Mouse (Mus musculus): ENCODE results near the gene Rerg.

Rerg gene

GRCm38 (mm10) chr6:137170226-137170625 is at the start of gene Rerg:
Gene Rerg, minus strand, starts transcription at chr6:137170497.
- DNase-seq: no peak

GRCm38 (mm10) chr6:137217841-137218463 is 47.7 kb upstream of the Rerg start:
- DNase-seq: no peak

GRCm38 (mm10) chr6:137211441-137211840 is 41.1 kb upstream of the Rerg start:
- DNase-seq: no peak

GRCm38 (mm10) chr6:137210991-137211390 is 40.7 kb upstream of the Rerg start:
- no peak for DNase-seq

- DNase-seq: peak; percentile 62 to 72
Observed at GRCm38 (mm10) chr6:137209992-137210391, 39.7 kb upstream of the Rerg start.

GRCm38 (mm10) chr6:137207126-137207525 is 36.8 kb upstream of the Rerg start:
- no peak for DNase-seq

- no peak for DNase-seq
Observed at GRCm38 (mm10) chr6:137205662-137206400, 35.5 kb upstream of the Rerg start.

GRCm38 (mm10) chr6:137202661-137203060 is 32.4 kb upstream of the Rerg start:
- DNase-seq: no peak

GRCm38 (mm10) chr6:137201578-137201977 is 31.3 kb upstream of the Rerg start:
- DNase-seq: no peak

GRCm38 (mm10) chr6:137201166-137201565 is 30.9 kb upstream of the Rerg start:
- DNase-seq: no peak

- peak in 1 of 2 experiments; percentile 32 for DNase-seq
Observed at GRCm38 (mm10) chr6:137192063-137192462, 21.8 kb upstream of the Rerg start.

GRCm38 (mm10) chr6:137191026-137191425 is 20.7 kb upstream of the Rerg start:
- DNase-seq: no peak

- no peak for DNase-seq
Observed at GRCm38 (mm10) chr6:137190577-137190976, 20.3 kb upstream of the Rerg start.

- no peak for DNase-seq
Observed at GRCm38 (mm10) chr6:137188375-137188926, 18.2 kb upstream of the Rerg start.

GRCm38 (mm10) chr6:137187426-137187825 is 17.1 kb upstream of the Rerg start:
- no peak for DNase-seq

GRCm38 (mm10) chr6:137180636-137181035 is 10.3 kb upstream of the Rerg start:
- DNase-seq: no peak

- DNase-seq: no peak
Observed at GRCm38 (mm10) chr6:137180115-137180514, 9.8 kb upstream of the Rerg start.

- peak in 1 of 2 experiments; percentile 17 for DNase-seq
Observed at GRCm38 (mm10) chr6:137179026-137179425, 8.7 kb upstream of the Rerg start.

- DNase-seq: no peak
Observed at GRCm38 (mm10) chr6:137170646-137171045, 349 bp upstream of the Rerg start.

- peak; percentile 98 for DNase-seq
Observed at GRCm38 (mm10) chr6:137169171-137169968, 927 bp downstream of the Rerg start.

GRCm38 (mm10) chr6:137166843-137167242 is 3.5 kb downstream of the Rerg start:
- DNase-seq: no peak

GRCm38 (mm10) chr6:137163571-137163970 is 6.7 kb downstream of the Rerg start:
- no peak for DNase-seq

GRCm38 (mm10) chr6:137163061-137163460 is 7.2 kb downstream of the Rerg start:
- no peak for DNase-seq
